Mouse (Mus musculus) C2C12 (cell line): ENCODE measurements at regions not wholly inside any gene's neighbourhood (a gene's known extent, or its start where the extent isn't known, plus 50 kb on each side); places are given as distances from the start of the nearest gene placed in this dataset.

ENCODE experiments used
- H3K27me3 ChIP-seq: one replicate; pipeline ENCODE4 v1.6.1; 2011; ENCODE audit not compliant: control insufficient read depth, insufficient read depth, insufficient read length
- H3K36me3 ChIP-seq: one replicate; pipeline ENCODE4 v1.6.1; 2011; ENCODE audit not compliant: control insufficient read depth, insufficient read depth
- H3K4me3 ChIP-seq: one replicate; pipeline ENCODE4 v1.5.1; 2011; ENCODE audit warnings: mild to moderate bottlenecking, control low read depth; ENCODE audit not compliant: poor library complexity, insufficient read depth, severe bottlenecking
- H3K79me2 ChIP-seq: one replicate; pipeline ENCODE4 v1.6.1; 2011; ENCODE audit not compliant: control insufficient read depth, insufficient read depth
- H3K79me3 ChIP-seq: one replicate; pipeline ENCODE4 v1.6.1; 2011; ENCODE audit warnings: low read depth, control low read depth
- H3ac ChIP-seq: one replicate; pipeline ENCODE3; 2011; ENCODE audit warnings: low read depth; ENCODE audit not compliant: control insufficient read depth, insufficient read length
- CEBPB ChIP-seq: IDR thresholded peaks from one replicate; pipeline ENCODE4 v1.6.1; 2011; ENCODE audit warnings: low read depth, mild to moderate bottlenecking, control low read depth, moderate library complexity
- CTCF ChIP-seq: IDR thresholded peaks from one replicate; pipeline ENCODE4 v1.5.1; 2011; ENCODE audit not compliant: control insufficient read depth, insufficient read depth, insufficient read length
- FOSL1 ChIP-seq: IDR thresholded peaks from one replicate; pipeline ENCODE4 v1.8.0; 2011; ENCODE audit warnings: mild to moderate bottlenecking, low read length; ENCODE audit not compliant: poor library complexity, insufficient read depth, severe bottlenecking
- MAX ChIP-seq: IDR thresholded peaks from one replicate; pipeline ENCODE4 v1.6.1; 2011; ENCODE audit warnings: mild to moderate bottlenecking, control low read depth
- MYOD1 ChIP-seq: IDR thresholded peaks from one replicate; pipeline ENCODE4 v1.6.1; 2011; ENCODE audit warnings: low read depth; ENCODE audit not compliant: control insufficient read depth, insufficient read length
- MYOG ChIP-seq: IDR thresholded peaks from one replicate; pipeline ENCODE4 v1.6.1; 2011; ENCODE audit not compliant: control insufficient read depth, insufficient read length; ENCODE audit errors: extremely low read depth
- USF1 ChIP-seq: IDR thresholded peaks from one replicate; pipeline ENCODE4 v1.6.1; 2011; ENCODE audit warnings: low read depth, mild to moderate bottlenecking, control low read depth, moderate library complexity

DNA sequence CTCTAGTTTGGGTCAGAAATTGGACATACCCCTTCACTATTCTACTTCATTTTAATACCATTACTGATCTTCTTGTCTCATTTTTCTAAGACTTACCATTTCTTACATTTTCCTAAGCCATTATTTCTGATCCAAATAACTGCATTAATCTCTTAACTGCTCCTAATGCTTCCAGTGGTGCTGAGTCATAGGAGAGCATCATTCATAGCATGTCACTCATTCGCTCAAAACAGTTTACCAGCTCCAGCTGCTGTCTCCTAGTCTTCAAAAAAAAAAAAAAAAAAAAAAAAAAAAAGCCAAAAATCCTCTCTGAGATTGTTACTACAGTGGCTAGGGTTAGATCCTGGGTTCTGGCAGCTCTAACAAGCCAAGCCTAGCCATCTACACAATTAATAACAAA lies 162.0 kb upstream of the Atp1b1 start:
- no peaks in the 10 kb centered on the region for H3K36me3 ChIP-seq
- no peaks in the 10 kb centered on the region for H3K27me3 ChIP-seq
- no peak for TF ChIP-seq CTCF
- TF ChIP-seq FOSL1 = no peak
- no peak for TF ChIP-seq USF1
- TF ChIP-seq MAX = no peak
- no peak for TF ChIP-seq CEBPB
- TF ChIP-seq MYOD1 = no peak
- TF ChIP-seq MYOG = no peak

DNA sequence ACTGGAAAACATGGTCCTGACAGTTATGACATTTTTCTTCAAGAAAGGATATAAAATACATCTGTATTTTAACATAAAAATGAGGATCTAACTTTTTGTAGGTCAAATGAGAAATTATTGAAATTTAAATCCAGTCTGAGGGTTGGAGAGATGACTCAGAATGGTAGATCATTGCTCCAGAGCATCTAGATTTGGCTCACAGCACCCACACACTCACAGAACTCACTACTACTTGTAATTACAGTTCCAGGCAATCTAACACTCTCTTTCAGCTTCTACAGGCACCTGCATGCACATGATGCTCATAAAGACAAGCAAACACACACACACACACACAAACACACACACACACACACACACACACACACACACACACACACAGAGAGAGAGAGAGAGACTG lies 159.7 kb upstream of the Atp1b1 start:
- Histone ChIP-seq H3K79me2 (no peaks in the 10 kb centered on the region), H3ac (no peak overlapping the region), H3K79me3 (no peaks in the 10 kb centered on the region), H3K27me3 (no peaks in the 10 kb centered on the region), H3K36me3 (no peaks in the 10 kb centered on the region), H3K4me3 (no peak overlapping the region)
- TF ChIP-seq CEBPB (no peak), MAX (no peak), CTCF (no peak), USF1 (no peak), FOSL1 (no peak)

More for the DNA sequence above, 162.0 kb upstream of the Atp1b1 start:
- H3ac ChIP-seq = no peak overlapping the region
- H3K4me3 ChIP-seq = no peak overlapping the region
- no peaks in the 10 kb centered on the region for H3K79me2 ChIP-seq
- no peaks in the 10 kb centered on the region for H3K79me3 ChIP-seq

DNA sequence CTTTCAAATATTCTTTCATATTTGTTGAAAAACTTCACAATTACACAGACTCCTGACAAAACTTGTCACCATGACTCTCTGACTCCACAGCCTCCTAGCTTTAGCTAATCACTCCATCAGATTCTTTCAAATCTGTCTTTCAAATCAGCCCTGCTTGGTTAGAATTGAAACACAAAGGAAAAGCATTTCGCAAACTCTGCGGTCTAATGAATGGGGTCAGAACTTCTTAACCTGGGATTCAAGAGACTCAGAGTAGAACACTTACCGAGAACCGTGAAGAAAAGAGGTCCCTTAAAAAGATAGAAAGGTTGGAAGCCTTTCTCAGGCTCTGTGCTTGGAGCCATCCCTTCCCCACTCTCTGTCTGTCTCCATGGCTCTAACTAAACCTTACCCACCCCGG lies 148.9 kb upstream of the Atp1b1 start:
- Histone ChIP-seq H3K79me3 (no peaks in the 10 kb centered on the region), H3K27me3 (no peaks in the 10 kb centered on the region), H3K36me3 (no peaks in the 10 kb centered on the region), H3K4me3 (no peak overlapping the region), H3K79me2 (no peaks in the 10 kb centered on the region), H3ac (no peak overlapping the region)
- TF ChIP-seq MYOG = no peak
- no peak for TF ChIP-seq CEBPB

DNA sequence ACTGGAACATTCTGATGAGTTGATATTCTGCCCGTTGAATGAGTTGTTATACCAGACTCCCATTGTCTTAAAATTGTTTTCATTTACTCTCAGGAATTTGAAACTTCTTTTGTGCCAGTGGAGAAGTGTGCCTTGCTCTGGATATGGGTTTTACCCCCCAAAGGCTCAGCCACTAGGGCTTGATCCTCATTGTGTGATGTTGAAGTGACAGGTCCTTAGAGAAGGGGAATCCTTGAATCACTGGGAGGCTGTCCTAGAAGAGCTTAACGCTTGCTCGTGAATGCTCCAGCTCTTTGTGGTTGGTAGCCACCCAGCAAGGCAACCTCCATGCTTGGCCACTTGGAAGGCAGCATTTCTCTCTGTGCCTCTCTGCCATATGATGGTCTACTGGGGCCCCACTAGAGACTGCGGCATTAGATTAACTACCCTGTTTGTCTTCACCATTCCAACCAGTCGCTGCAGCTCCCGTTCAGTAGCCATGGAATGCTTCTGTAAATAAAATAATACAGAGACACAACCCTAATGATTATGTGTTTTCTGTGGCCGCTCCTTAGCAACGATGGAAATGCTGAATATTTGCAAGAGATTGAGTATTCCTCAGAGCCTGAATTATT lies 148.1 kb upstream of the Atp1b1 start:
- Histone ChIP-seq H3ac (no peak overlapping the region), H3K27me3 (no peaks in the 10 kb centered on the region), H3K79me3 (no peaks in the 10 kb centered on the region), H3K79me2 (no peaks in the 10 kb centered on the region), H3K4me3 (no peak overlapping the region), H3K36me3 (no peaks in the 10 kb centered on the region)
- no peak for TF ChIP-seq MYOD1
- TF ChIP-seq FOSL1 = no peak
- TF ChIP-seq MYOG = no peak
- TF ChIP-seq MAX = no peak

DNA sequence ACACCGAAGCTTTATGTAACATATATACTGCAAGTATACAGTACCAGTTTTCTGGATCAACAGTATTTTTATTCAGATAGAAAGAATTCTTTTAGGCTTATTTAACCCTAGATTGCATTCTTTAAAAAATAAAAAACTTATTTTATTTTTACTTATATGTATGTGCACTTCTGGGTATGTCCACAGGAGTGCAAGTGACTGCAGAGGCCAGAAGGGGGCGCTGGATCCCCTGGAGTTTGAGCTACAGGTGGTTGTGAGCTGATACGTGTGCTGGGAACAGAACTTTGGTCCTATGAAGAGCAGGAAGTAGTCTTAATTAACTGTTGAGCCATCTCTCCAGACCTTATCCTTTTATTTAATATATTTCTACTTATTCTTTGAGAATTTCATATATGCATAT lies 145.3 kb upstream of the Atp1b1 start:
- H3K4me3 ChIP-seq = no peak overlapping the region
- H3K27me3 ChIP-seq = no peaks in the 10 kb centered on the region
- no peaks in the 10 kb centered on the region for H3K79me2 ChIP-seq
- no peaks in the 10 kb centered on the region for H3K79me3 ChIP-seq
- TF ChIP-seq USF1 (no peak), MYOD1 (no peak), CEBPB (no peak), FOSL1 (no peak), MYOG (no peak), CTCF (no peak), MAX (no peak)
- no peak overlapping the region for H3ac ChIP-seq
- no peaks in the 10 kb centered on the region for H3K36me3 ChIP-seq

DNA sequence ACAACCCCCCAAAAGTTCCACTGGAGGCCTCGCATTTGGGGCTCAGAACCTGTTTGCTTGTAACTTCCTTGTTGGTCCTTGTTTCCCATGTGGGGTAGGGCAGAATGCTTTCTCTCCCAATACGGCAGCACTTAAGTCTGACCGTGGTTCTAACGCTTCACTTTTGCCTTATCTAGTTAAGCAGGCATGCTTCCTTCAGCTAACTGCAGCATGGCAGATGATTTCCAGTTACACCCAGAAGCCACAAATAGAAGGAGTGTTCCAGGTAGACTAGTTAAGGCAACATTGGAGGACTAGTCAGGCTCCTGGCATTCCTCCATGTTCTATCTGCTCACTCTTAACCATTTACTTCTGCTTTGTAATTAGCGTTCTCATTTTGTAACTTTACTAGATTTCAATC lies 144.4 kb upstream of the Atp1b1 start:
- no peaks in the 10 kb centered on the region for H3K79me2 ChIP-seq
- TF ChIP-seq CTCF (no peak), FOSL1 (no peak), CEBPB (no peak), MAX (no peak), USF1 (no peak), MYOD1 (no peak)
- H3ac ChIP-seq = no peak overlapping the region
- H3K27me3 ChIP-seq = no peaks in the 10 kb centered on the region
- no peaks in the 10 kb centered on the region for H3K36me3 ChIP-seq
- H3K79me3 ChIP-seq = no peaks in the 10 kb centered on the region
- no peak overlapping the region for H3K4me3 ChIP-seq
